Mouse (Mus musculus) heart, postnatal 14 days (tissue): ENCODE data around the gene Cebpe. TPM values are rescaled to one million over a fixed set of nuclear protein-coding genes. Genes with fewer than 3 reads are reported as not detected.

ENCODE experiments used
- DNase-seq, 2 experiments: peaks; one replicate each; pipeline ENCODE4 v3.0.0; 2021 to 2022
- intact Hi-C: fragments of 180-260 bp; cut with DNase I; formaldehyde crosslinking; loops from one replicate; pipeline ENCODE4 v1.15.1; 2025
- total RNA-seq, 2 experiments: library from RNA; stranded (reverse); gene quantifications; 2 replicates each; pipeline ENCODE4 v1.2.3; 2021

Cebpe gene
- total RNA-seq, 2 experiments from 2014 or later: not detected

GRCm38 (mm10) chr14:54724049-54724448 lies 12.1 kb upstream of the Cebpe start:
- DNase-seq: no peak
- intact Hi-C loops: no loop called here

DNA sequence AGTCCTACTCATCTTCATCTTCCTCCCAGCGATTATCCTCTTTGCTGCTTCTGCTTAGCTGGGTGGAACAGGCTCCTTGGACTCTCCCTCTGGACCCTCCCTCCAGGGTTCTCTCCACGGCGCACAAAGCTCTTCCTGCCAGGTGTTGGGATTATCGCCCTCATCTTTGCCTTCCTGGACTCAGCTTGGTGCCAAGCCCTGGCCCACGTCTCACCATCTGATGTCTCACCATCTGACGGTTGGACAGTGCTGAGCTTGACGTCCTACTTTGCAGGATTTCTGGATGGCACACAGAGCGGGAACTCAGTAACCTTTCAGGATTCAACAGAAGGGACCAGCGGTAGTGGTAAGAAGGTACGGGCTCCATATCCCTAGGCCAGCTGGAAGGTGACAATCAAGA lies 9.7 kb upstream of the Cebpe start:
- no peak for DNase-seq
- intact Hi-C loops: no loop called here

- DNase-seq: no peak
- intact Hi-C loops: no loop called here
Observed at GRCm38 (mm10) chr14:54720654-54721350, 8.8 kb upstream of the Cebpe start.

GRCm38 (mm10) chr14:54720041-54720440 lies 8.1 kb upstream of the Cebpe start:
- intact Hi-C loops: no loop called here
- DNase-seq: no peak

DNA sequence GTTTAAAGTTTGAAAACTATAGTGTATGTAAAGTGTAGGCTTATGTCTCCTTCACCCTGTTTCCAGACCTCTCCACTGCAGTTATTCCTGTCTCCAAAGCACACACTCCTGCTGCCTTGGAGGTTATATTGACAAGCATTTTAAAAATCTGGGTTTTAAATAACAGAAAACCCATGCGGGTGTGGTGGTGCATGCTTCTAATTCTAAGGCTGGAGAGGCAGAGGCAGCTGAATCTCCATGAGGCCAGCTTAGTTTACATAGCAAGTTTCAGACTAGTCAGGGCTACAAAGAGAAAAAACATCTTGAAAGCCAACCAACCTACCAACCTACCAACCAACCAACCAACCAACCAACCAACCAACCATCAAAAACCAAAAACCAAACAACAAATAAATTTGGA lies 3.4 kb upstream of the Cebpe start:
- intact Hi-C loops: loop anchor here (1.0 kb wide), 1 partner anchor 71 kb away; no protein-coding TSS in a partner anchor
- DNase-seq: no peak

DNA sequence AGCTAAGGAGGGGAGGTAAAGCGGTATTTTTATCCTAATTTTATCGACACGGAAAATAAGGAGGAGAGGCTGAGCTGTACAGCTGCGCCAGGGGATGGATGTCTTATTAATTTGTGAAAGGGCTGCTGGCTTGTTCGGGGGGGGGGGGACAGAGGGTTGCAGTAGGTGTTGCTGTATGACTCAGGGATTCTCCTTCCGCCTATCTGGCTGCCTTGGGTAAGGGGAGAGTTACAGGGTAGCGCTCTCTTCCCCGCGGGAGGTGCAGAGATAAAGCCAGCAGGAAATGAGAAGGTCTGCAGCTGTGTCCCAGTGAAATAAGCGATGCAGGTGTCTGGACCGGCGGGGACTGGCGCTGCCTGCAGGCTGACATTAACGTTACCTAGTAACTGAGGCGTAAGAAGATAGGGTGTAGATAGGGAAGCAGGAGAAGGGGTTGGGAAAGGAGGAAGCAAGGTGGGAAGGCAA lies 2.7 kb upstream of the Cebpe start:
- DNase-seq: no peak
- intact Hi-C loops: loop anchor here (1.0 to 5.0 kb wide), 4 partner anchors 72 to 223 kb away; partner anchors contain the start of gene Cmtm5

DNA sequence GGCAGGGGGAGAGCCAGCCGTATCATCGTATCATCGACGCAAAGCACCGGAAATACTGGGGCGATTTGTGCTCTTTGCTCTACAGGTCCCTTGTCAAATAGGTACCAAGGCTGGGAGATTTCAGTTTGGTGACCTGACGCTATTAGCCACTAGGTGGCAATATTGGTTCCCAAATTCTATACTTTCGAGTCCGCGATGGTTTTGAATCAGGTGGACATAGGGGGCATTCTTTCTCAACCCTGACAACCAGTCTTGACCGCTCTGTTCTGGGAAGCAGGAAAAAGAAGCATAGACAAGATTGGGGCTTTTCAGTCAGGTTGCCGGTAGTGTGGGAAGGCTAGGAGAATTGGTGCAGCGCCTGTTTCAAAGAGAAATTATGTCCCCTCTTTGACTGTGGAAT lies 2.1 kb upstream of the Cebpe start:
- intact Hi-C loops: loop anchor here (1.0 to 5.0 kb wide), 3 partner anchors 104 to 223 kb away; partner anchors contain the start of gene Cmtm5
- peak; percentile 58 to 69 for DNase-seq

DNA sequence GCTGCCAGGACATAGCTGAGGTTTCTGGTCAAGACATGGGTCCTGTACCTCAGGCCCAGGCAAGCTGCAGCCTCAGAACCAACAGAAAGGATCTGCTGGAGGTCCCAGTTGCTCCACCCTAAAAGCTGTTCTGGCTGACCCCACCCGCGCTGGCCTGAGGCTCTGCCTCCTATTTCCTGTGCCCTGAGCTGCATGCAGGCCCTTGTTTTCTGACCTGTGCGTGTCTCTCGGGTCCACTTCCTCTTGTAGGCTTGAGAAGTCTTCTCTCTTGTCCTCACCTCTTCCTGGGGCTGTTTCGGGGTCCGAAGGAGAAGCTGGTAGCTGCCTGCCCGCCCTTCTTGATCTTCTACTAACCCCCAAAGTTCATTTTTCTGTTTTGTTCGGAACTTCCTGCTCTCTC lies 887 bp upstream of the Cebpe start:
- intact Hi-C loops: loop anchor here (5.0 kb wide), 2 partner anchors 149 to 224 kb away; partner anchors contain the start of gene Cmtm5
- peak; percentile 25 to 32 for DNase-seq

DNA sequence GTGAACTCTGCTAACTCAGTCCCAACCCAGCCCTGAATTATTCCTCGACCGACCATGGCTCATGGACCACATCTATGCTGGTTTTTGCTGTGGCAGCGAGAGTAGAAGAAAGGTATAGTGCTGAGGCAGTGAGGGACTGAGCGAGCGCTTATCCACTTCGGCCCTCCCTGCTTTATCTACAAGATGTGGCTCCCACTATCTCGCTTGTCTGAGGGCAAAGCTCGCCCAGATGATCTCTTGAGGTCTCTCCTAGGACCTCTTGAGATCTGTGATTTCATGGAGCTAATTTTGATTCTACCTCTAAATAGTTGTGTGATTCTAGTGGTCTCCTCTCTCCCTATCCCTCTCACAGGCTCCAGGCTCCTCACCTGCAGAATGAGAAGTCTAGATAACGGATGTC lies 2.9 kb downstream of the Cebpe start:
- DNase-seq: no peak
- intact Hi-C loops: no loop called here

GRCm38 (mm10) chr14:54706589-54707320 lies 5.2 kb downstream of the Cebpe start:
- intact Hi-C loops: no loop called here
- peak; percentile 21 to 39 for DNase-seq

- intact Hi-C loops: no loop called here
- DNase-seq: no peak
Observed at GRCm38 (mm10) chr14:54705844-54706243, 6.1 kb downstream of the Cebpe start.

DNA sequence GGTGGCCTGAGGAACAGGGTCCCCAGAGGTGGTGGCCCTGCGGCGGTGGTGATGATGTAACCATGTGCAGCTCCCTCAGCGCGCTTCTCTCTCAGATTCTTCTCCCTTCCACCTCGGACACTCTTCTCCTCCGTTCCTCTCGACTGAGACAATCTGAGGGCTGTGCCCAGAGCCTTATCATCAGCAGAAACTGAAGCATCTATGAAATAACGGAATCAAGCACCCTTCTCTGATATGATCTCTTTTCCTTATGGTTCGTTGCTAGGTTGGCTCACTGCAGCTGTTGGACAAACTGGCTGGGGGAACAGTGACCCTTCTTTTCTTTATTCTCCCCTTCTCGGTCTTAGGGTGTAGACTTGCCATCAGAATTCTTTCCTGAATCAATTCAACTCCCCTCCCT lies 8.8 kb downstream of the Cebpe start:
- no peak for DNase-seq
- intact Hi-C loops: loop anchor here (5.0 kb wide), 1 partner anchor 136 kb away; no protein-coding TSS in a partner anchor

- DNase-seq: peak; percentile 81 to 92
- intact Hi-C loops: loop anchor here (2.0 to 5.0 kb wide), 3 partner anchors 40 to 134 kb away; no protein-coding TSS in a partner anchor
Observed at GRCm38 (mm10) chr14:54701298-54701697, 10.7 kb downstream of the Cebpe start.

DNA sequence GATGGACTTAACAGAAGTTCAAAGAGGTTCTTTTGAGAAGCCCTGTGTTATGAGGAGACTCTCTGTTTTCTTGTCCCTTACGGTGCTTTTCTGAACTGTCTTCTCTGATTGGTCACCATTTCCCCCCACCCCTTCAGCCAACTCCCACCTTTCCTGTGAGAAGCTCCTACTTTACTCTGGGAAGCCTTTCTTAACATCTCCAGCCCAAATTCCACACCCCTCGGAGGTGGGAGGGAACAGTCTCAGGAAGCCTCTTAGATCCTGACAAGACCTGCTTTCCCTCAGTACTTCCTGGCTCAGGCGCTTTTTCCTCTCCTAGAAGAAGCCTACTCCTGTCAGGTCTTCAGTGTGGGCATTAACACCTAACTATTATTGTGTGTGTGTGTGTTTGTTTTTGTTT lies 12.4 kb downstream of the Cebpe start:
- no peak for DNase-seq
- intact Hi-C loops: no loop called here

- intact Hi-C loops: no loop called here
- no peak for DNase-seq
Observed at GRCm38 (mm10) chr14:54698733-54699132, 13.2 kb downstream of the Cebpe start, which contains the start of gene Gm29776. TSS of gene Gm29776 (minus strand) at chr14:54698833.

GRCm38 (mm10) chr14:54696752-54697151 lies 15.2 kb downstream of the Cebpe start:
- intact Hi-C loops: no loop called here

GRCm38 (mm10) chr14:54695042-54695441 lies 16.9 kb downstream of the Cebpe start:
- intact Hi-C loops: no loop called here

More at GRCm38 (mm10) chr14:54696752-54697151, 15.2 kb downstream of the Cebpe start:
- no peak for DNase-seq

DNA sequence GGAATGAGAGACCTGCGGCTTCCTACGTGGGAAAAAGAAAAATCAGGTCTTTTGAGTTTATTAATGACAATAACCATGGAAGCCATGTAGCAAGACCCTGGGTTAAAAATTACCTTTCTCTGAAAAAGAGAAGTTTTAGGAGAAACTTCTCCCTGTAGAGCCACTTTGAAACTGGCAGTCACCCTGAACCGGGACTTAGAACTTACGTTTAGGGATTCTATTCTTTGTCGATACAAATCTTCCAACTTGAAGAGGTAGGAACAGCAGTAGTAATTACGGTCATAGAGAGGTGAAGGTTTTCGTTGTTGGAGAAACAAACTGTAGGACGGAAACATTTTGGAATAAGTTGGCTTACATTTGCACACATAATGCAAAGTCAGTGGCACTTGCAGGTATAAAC lies 24.7 kb downstream of the Cebpe start:
- no peak for DNase-seq
- intact Hi-C loops: loop anchor here (5.0 to 10.0 kb wide), 2 partner anchors 35 to 328 kb away; partner anchors contain the start of gene Ngdn

More at GRCm38 (mm10) chr14:54695042-54695441, 16.9 kb downstream of the Cebpe start:
- no peak for DNase-seq

GRCm38 (mm10) chr14:54686522-54687143 lies 25.3 kb downstream of the Cebpe start, which contains the start of gene Acin1:
TSS of gene Acin1 (minus strand) at chr14:54686931.
- intact Hi-C loops: loop anchor here (5.0 to 10.0 kb wide), 2 partner anchors 34 to 328 kb away; partner anchors contain the start of gene Ngdn
- DNase-seq: peak; percentile 100

DNA sequence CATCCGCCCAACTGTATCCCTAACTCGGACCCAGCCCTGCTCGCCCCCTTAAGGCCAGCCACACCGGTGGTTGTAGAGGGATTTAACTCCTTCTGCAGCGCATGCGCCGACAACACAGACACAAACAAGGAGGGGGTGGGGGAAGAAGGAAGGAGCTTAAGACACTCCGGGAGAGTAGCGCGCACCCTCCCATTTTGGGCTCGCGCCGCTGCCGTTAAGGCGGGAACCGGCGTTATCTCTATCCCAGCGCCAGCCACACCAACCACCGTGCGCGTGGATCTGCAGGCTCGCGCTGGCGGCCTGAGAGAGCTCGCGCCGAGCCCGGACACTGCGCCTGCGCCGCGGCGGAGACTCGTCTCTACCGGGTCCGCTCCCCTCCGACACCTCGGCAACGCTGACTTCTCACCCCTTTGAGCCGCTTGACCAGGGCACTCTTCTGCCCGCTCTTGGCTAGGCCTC lies 25.9 kb downstream of the Cebpe start, which contains the start of gene 1700123O20Rik:
1700123O20Rik (plus strand) TSS at position 154 of the 459 bp plus-strand sequence.
- intact Hi-C loops: loop anchor here (5.0 to 10.0 kb wide), 2 partner anchors 34 to 329 kb away; partner anchors contain the start of gene Ngdn
- DNase-seq: no peak
